Mouse (Mus musculus): ENCODE data around the gene Tead2.
A peak's percentile ranks its signal among the peaks of the same experiment; 100 is the strongest.

- peak; percentile 39 for TF ChIP-seq CTCF (IDR thresholded peaks at IDR 0.05)
- TF ChIP-seq EP300 (IDR thresholded peaks at IDR 0.05) = no peak
Measured at GRCm38 (mm10) chr7:45181540-45181939, 34.0 kb upstream of the Tead2 start.
